Mouse (Mus musculus): Measurements from ENCODE around the gene Adgrl2. TPM values are rescaled to one million over a fixed set of nuclear protein-coding genes. Genes with fewer than 3 reads are reported as not detected.

Gene Adgrl2
- total and polyA plus RNA-seq, 2 experiments from 2014 or later, result 73.6 to 116 TPM

- H3K36me3 ChIP-seq (ENCODE audit: insufficient read depth), result no peaks in the 10 kb centered on the region
- DNase-seq (peak; percentile 35), ATAC-seq (peak; percentile 51; the same call in 1 of the 2 replicates)
- no peak overlapping the region for H3K9ac ChIP-seq
- TF ChIP-seq CTCF (IDR thresholded peaks at IDR 0.05; ENCODE audit: low read depth), result no peak
- 18% methylated on average over 8 of the region's 8 CpGs for WGBS
- peak overlapping the region; percentile 23 for H3K4me2 ChIP-seq (ENCODE audit: low read depth)
- peaks cover 28% of the 10 kb centered on the region for H3K4me1 ChIP-seq (ENCODE audit: insufficient read depth)
- H3K27ac ChIP-seq (ENCODE audit: low read depth, low read length), result peak overlapping the region; percentile 16; the same call in 1 of the 2 replicates
- H3K27me3 ChIP-seq (ENCODE audit: insufficient read depth, low read length), result no peaks in the 10 kb centered on the region
- H3K9me3 ChIP-seq (ENCODE audit: low read length), result no peaks in the 10 kb centered on the region
- no peak overlapping the region for H3K4me3 ChIP-seq (ENCODE audit: low read depth, low read length)
Observed at GRCm38 (mm10) chr3:148945534-148945933, 44.8 kb downstream of the Adgrl2 start.

- peak; percentile 60 for ATAC-seq
- Histone ChIP-seq H3K27me3 (ENCODE audit: insufficient read depth, low read length) (no peaks in the 10 kb centered on the region), H3K27ac (ENCODE audit: low read depth, low read length) (peak overlapping the region; percentile 76), H3K4me3 (ENCODE audit: low read depth, low read length) (no peak overlapping the region), H3K9me3 (ENCODE audit: low read length) (no peaks in the 10 kb centered on the region), H3K4me2 (ENCODE audit: low read depth) (peak overlapping the region; percentile 27), H3K4me1 (ENCODE audit: insufficient read depth) (peaks cover 25% of the 10 kb centered on the region), H3K36me3 (ENCODE audit: insufficient read depth) (no peaks in the 10 kb centered on the region), H3K9ac (no peak overlapping the region)
- WGBS, result 14% methylated on average over 7 of the region's 7 CpGs
- DNase-seq, result peak; percentile 79
- peak; percentile 54 for TF ChIP-seq CTCF (IDR thresholded peaks at IDR 0.05; ENCODE audit: low read depth)
Observed at GRCm38 (mm10) chr3:148939457-148939856, 50.9 kb downstream of the Adgrl2 start.

GRCm38 (mm10) chr3:148935056-148935455 lies 55.3 kb downstream of the Adgrl2 start:
- no peaks in the 10 kb centered on the region for H3K27me3 ChIP-seq (ENCODE audit: insufficient read depth, low read length)
- 42% methylated on average over 9 of the region's 9 CpGs for WGBS
- H3K36me3 ChIP-seq (ENCODE audit: insufficient read depth), result no peaks in the 10 kb centered on the region
- peak overlapping the region; percentile 62; the same call in 1 of the 2 replicates for H3K27ac ChIP-seq (ENCODE audit: low read depth, low read length)
- H3K4me1 ChIP-seq (ENCODE audit: insufficient read depth), result peaks cover 21% of the 10 kb centered on the region
- no peak overlapping the region for H3K9ac ChIP-seq
- no peak overlapping the region for H3K4me2 ChIP-seq (ENCODE audit: low read depth)
- TF ChIP-seq CTCF (IDR thresholded peaks at IDR 0.05; ENCODE audit: low read depth), result no peak
- H3K4me3 ChIP-seq (ENCODE audit: low read depth, low read length), result no peak overlapping the region
- peak; percentile 82 for DNase-seq
- no peaks in the 10 kb centered on the region for H3K9me3 ChIP-seq (ENCODE audit: low read length)
- ATAC-seq, result peak; percentile 89

- Histone ChIP-seq H3K4me2 (ENCODE audit: low read depth) (no peak overlapping the region), H3K9ac (no peak overlapping the region), H3K36me3 (ENCODE audit: insufficient read depth) (no peaks in the 10 kb centered on the region), H3K27ac (ENCODE audit: low read depth, low read length) (0 out of 2 replicates have a peak overlapping the region, but pooled peaks have one; percentile 24), H3K27me3 (ENCODE audit: insufficient read depth, low read length) (no peaks in the 10 kb centered on the region), H3K9me3 (ENCODE audit: low read length) (no peaks in the 10 kb centered on the region), H3K4me1 (ENCODE audit: insufficient read depth) (peaks cover 16% of the 10 kb centered on the region), H3K4me3 (ENCODE audit: low read depth, low read length) (no peak overlapping the region)
- DNase-seq (no peak), ATAC-seq (no peak)
- WGBS, result 67% methylated on average over 5 of the region's 5 CpGs
- no peak for TF ChIP-seq CTCF (IDR thresholded peaks at IDR 0.05; ENCODE audit: low read depth)
Observed at GRCm38 (mm10) chr3:148934279-148934678, 56.1 kb downstream of the Adgrl2 start.

- ATAC-seq (no peak), DNase-seq (no peak)
- no peaks in the 10 kb centered on the region for H3K9me3 ChIP-seq (ENCODE audit: low read length)
- H3K4me2 ChIP-seq (ENCODE audit: low read depth), result no peak overlapping the region
- H3K27ac ChIP-seq (ENCODE audit: low read depth, low read length), result no peak overlapping the region
- TF ChIP-seq CTCF (IDR thresholded peaks at IDR 0.05; ENCODE audit: low read depth), result no peak
- 76% methylated on average over 6 of the region's 6 CpGs for WGBS
- H3K27me3 ChIP-seq (ENCODE audit: insufficient read depth, low read length), result no peaks in the 10 kb centered on the region
- peaks cover 14% of the 10 kb centered on the region; the same call in 1 of the 2 replicates for H3K4me1 ChIP-seq (ENCODE audit: insufficient read depth)
- no peak overlapping the region for H3K4me3 ChIP-seq (ENCODE audit: low read depth, low read length)
- H3K9ac ChIP-seq, result no peak overlapping the region
- H3K36me3 ChIP-seq (ENCODE audit: insufficient read depth), result no peaks in the 10 kb centered on the region
Observed at GRCm38 (mm10) chr3:148933160-148933559, 57.2 kb downstream of the Adgrl2 start.

- ATAC-seq (no peak), DNase-seq (no peak)
- H3K4me2 ChIP-seq (ENCODE audit: low read depth), result no peak overlapping the region
- no peak overlapping the region for H3K27ac ChIP-seq (ENCODE audit: low read depth, low read length)
- H3K27me3 ChIP-seq (ENCODE audit: insufficient read depth, low read length), result no peaks in the 10 kb centered on the region
- no peaks in the 10 kb centered on the region for H3K9me3 ChIP-seq (ENCODE audit: low read length)
- WGBS, result 78% methylated on average over 6 of the region's 6 CpGs
- no peak overlapping the region for H3K4me3 ChIP-seq (ENCODE audit: low read depth, low read length)
- TF ChIP-seq CTCF (IDR thresholded peaks at IDR 0.05; ENCODE audit: low read depth), result no peak
- peaks cover 14% of the 10 kb centered on the region; the same call in 1 of the 2 replicates for H3K4me1 ChIP-seq (ENCODE audit: insufficient read depth)
- H3K36me3 ChIP-seq (ENCODE audit: insufficient read depth), result no peaks in the 10 kb centered on the region
- H3K9ac ChIP-seq, result no peak overlapping the region
Observed at GRCm38 (mm10) chr3:148930913-148931312, 59.4 kb downstream of the Adgrl2 start.

GRCm38 (mm10) chr3:148926330-148926729 lies 64.0 kb downstream of the Adgrl2 start:
- Histone ChIP-seq H3K4me3 (ENCODE audit: low read depth, low read length) (no peak overlapping the region), H3K9me3 (ENCODE audit: low read length) (no peaks in the 10 kb centered on the region), H3K4me2 (ENCODE audit: low read depth) (no peak overlapping the region), H3K27me3 (ENCODE audit: insufficient read depth, low read length) (no peaks in the 10 kb centered on the region), H3K36me3 (ENCODE audit: insufficient read depth) (no peaks in the 10 kb centered on the region), H3K9ac (no peak overlapping the region), H3K27ac (ENCODE audit: low read depth, low read length) (no peak overlapping the region), H3K4me1 (ENCODE audit: insufficient read depth) (peaks cover 12% of the 10 kb centered on the region)
- WGBS, result 55% methylated on average over 3 of the region's 3 CpGs
- DNase-seq, result no peak
- no peak for ATAC-seq
- no peak for TF ChIP-seq CTCF (IDR thresholded peaks at IDR 0.05; ENCODE audit: low read depth)

Measured in forebrain, postnatal 0 days (tissue).